Mouse (Mus musculus) CH12.LX (cell line): ENCODE measurements around the gene Cftr. TPM values are rescaled to one million over a fixed set of nuclear protein-coding genes. Genes with fewer than 3 reads are reported as not detected.
A peak's percentile ranks its signal among the peaks of the same experiment; 100 is the strongest.

Experiments
- DNase-seq: peaks from one replicate; pipeline ENCODE4 v3.0.0-alpha.2; 2013; ENCODE audit errors: extremely low read depth
- H3K27ac ChIP-seq: 2 replicates; pipeline ENCODE4 v1.5.1; 2012; ENCODE audit warnings: low read depth, mild to moderate bottlenecking, control low read depth, moderate library complexity; ENCODE audit not compliant: insufficient read depth
- H3K27me3 ChIP-seq: replicated peaks from 2 replicates; pipeline ENCODE3; 2012; ENCODE audit warnings: inconsistent platforms
- H3K36me3 ChIP-seq, 2 experiments: replicated peaks in 1 of 2; 2 replicates each; pipeline versions ENCODE3 to v1.6.1; 2012; ENCODE audit warnings: inconsistent platforms in 1 of 2, low read length in 1 of 2, mild to moderate bottlenecking in 1 of 2, mixed read lengths in 1 of 2, moderate library complexity in 1 of 2; ENCODE audit not compliant: control insufficient read depth in 1 of 2, insufficient read depth in 1 of 2
- H3K4me1 ChIP-seq, 2 experiments: 2 replicates each; pipeline ENCODE4 v1.6.1; 2012; ENCODE audit warnings: inconsistent platforms in 1 of 2, moderate library complexity in 1 of 2; ENCODE audit not compliant: insufficient read depth in 2 of 2, control insufficient read depth in 1 of 2
- H3K4me2 ChIP-seq: 2 replicates; pipeline ENCODE4 v1.6.1; 2012; ENCODE audit warnings: low read depth, mild to moderate bottlenecking, control low read depth; ENCODE audit not compliant: poor library complexity, insufficient read depth, severe bottlenecking
- H3K4me3 ChIP-seq, 3 experiments: fragments of 150-350 bp in 1 of 3; sonication (generic) in 1 of 3; replicated peaks in 1 of 3; 2 replicates each; pipeline versions ENCODE3 to v1.5.1; 2011 to 2012; ENCODE audit warnings: low read depth in 2 of 3, low read length in 2 of 3, mild to moderate bottlenecking in 2 of 3, moderate library complexity in 2 of 3, control low read depth in 1 of 3, improper control_type of control experiment in 1 of 3, inconsistent platforms in 1 of 3, mixed read lengths in 1 of 3; ENCODE audit not compliant: poor library complexity in 1 of 3
- H3K79me2 ChIP-seq: replicated peaks from 2 replicates; pipeline ENCODE4 v1.6.1; 2012; ENCODE audit warnings: mild to moderate bottlenecking, moderate library complexity; ENCODE audit not compliant: control insufficient read depth, poor library complexity, insufficient read depth, severe bottlenecking; ENCODE audit errors: extremely low read depth
- H3K9ac ChIP-seq: 2 replicates; pipeline ENCODE4 v1.6.1; 2012; ENCODE audit warnings: low read depth, mild to moderate bottlenecking, control low read depth, moderate library complexity; ENCODE audit not compliant: insufficient read depth
- H3K9me3 ChIP-seq: replicated peaks from 2 replicates; pipeline ENCODE3; 2012; ENCODE audit warnings: low read length, inconsistent platforms, mixed read lengths
- BHLHE40 ChIP-seq: IDR thresholded peaks from 2 replicates; pipeline ENCODE4 v1.6.1; 2011; ENCODE audit warnings: mild to moderate bottlenecking, low read depth, low read length, improper control_type of control experiment
- CHD2 ChIP-seq: IDR thresholded peaks from 2 replicates; pipeline ENCODE4 v1.6.1; 2011; ENCODE audit warnings: low read length, improper control_type of control experiment
- CTCF ChIP-seq, 2 experiments: IDR thresholded peaks in 1 of 2; conservative IDR thresholded peaks in 1 of 2; 2 replicates each; pipeline ENCODE4 v1.5.1; 2011 to 2012; ENCODE audit warnings: low read depth in 2 of 2, low read length in 2 of 2, improper control_type of control experiment in 1 of 2, inconsistent platforms in 1 of 2, mild to moderate bottlenecking in 1 of 2, moderate library complexity in 1 of 2
- E2F4 ChIP-seq: IDR thresholded peaks from 2 replicates; pipeline ENCODE4 v1.6.1; 2011; ENCODE audit warnings: low read depth, low read length, improper control_type of control experiment; ENCODE audit not compliant: insufficient replicate concordance
- ELF1 ChIP-seq: IDR thresholded peaks from 2 replicates; pipeline ENCODE4 v1.6.1; 2014; ENCODE audit warnings: low read depth, mild to moderate bottlenecking, inconsistent platforms, low read length, improper control_type of control experiment
- EP300 ChIP-seq: IDR thresholded peaks from 2 replicates; pipeline ENCODE4 v1.6.1; 2011; ENCODE audit warnings: low read length, improper control_type of control experiment
- GABPA ChIP-seq: IDR thresholded peaks from 2 replicates; pipeline ENCODE4 v1.6.1; 2012; ENCODE audit warnings: low read depth, low read length, improper control_type of control experiment, inconsistent platforms; ENCODE audit not compliant: insufficient replicate concordance
- IRF4 ChIP-seq: IDR thresholded peaks from 2 replicates; pipeline ENCODE4 v1.6.1; 2014; ENCODE audit warnings: low read depth, mild to moderate bottlenecking, inconsistent platforms, low read length, improper control_type of control experiment
- JUN ChIP-seq: IDR thresholded peaks from 2 replicates; pipeline ENCODE4 v1.6.1; 2011; ENCODE audit warnings: low read depth, mild to moderate bottlenecking, low read length, improper control_type of control experiment, moderate library complexity; ENCODE audit not compliant: insufficient read depth
- MAX ChIP-seq: IDR thresholded peaks from 2 replicates; pipeline ENCODE4 v1.6.1; 2011; ENCODE audit warnings: low read length, improper control_type of control experiment
- MAZ ChIP-seq: IDR thresholded peaks from 2 replicates; pipeline ENCODE4 v1.6.1; 2012; ENCODE audit warnings: low read depth, mild to moderate bottlenecking, inconsistent platforms, low read length, improper control_type of control experiment, moderate library complexity
- MYC ChIP-seq: IDR thresholded peaks from 2 replicates; pipeline ENCODE4 v1.6.1; 2011; ENCODE audit warnings: low read depth, mild to moderate bottlenecking, improper control_type of control experiment, low read length
- NELFE ChIP-seq: IDR thresholded peaks from 2 replicates; pipeline ENCODE4 v1.6.1; 2011; ENCODE audit warnings: low read depth, low read length, improper control_type of control experiment
- NRF1 ChIP-seq: IDR thresholded peaks from 2 replicates; pipeline ENCODE4 v1.6.1; 2014; ENCODE audit warnings: low read depth, mild to moderate bottlenecking, inconsistent platforms, low read length, improper control_type of control experiment, moderate library complexity
- PAX5 ChIP-seq: IDR thresholded peaks from 2 replicates; pipeline ENCODE4 v1.6.1; 2012; ENCODE audit warnings: low read length, inconsistent platforms, mixed read lengths
- POLR2AphosphoS2 ChIP-seq: IDR thresholded peaks from 2 replicates; pipeline ENCODE4 v1.6.1; 2011; ENCODE audit warnings: low read depth, low read length, improper control_type of control experiment
- RAD21 ChIP-seq: IDR thresholded peaks from 2 replicates; pipeline ENCODE4 v1.6.1; 2011; ENCODE audit warnings: low read depth, mild to moderate bottlenecking, low read length, improper control_type of control experiment, moderate library complexity
- RCOR1 ChIP-seq: conservative IDR thresholded peaks from 2 replicates; pipeline ENCODE4 v1.6.1; 2012; ENCODE audit warnings: low read depth, mild to moderate bottlenecking, inconsistent platforms, low read length, improper control_type of control experiment
- SMC3 ChIP-seq: IDR thresholded peaks from 2 replicates; pipeline ENCODE4 v1.6.1; 2011; ENCODE audit warnings: low read depth, low read length, improper control_type of control experiment
- TBP ChIP-seq: conservative IDR thresholded peaks from 2 replicates; pipeline ENCODE4 v1.6.1; 2011; ENCODE audit warnings: low read depth, low read length, improper control_type of control experiment
- TCF12 ChIP-seq: IDR thresholded peaks from 2 replicates; pipeline ENCODE4 v1.6.1; 2014; ENCODE audit warnings: low read depth, mild to moderate bottlenecking, inconsistent platforms, low read length, improper control_type of control experiment
- UBTF ChIP-seq: IDR thresholded peaks from 2 replicates; pipeline ENCODE4 v1.6.1; 2012; ENCODE audit warnings: low read depth, mild to moderate bottlenecking, inconsistent platforms, low read length, improper control_type of control experiment, moderate library complexity
- USF1 ChIP-seq: IDR thresholded peaks from 2 replicates; pipeline ENCODE4 v1.6.1; 2014; ENCODE audit warnings: low read depth, mild to moderate bottlenecking, inconsistent platforms, low read length, improper control_type of control experiment
- ZC3H11A ChIP-seq: IDR thresholded peaks from 2 replicates; pipeline ENCODE4 v1.6.1; 2012; ENCODE audit warnings: low read depth, mild to moderate bottlenecking, inconsistent platforms, low read length, improper control_type of control experiment
- ZMIZ1 ChIP-seq: IDR thresholded peaks from 2 replicates; pipeline ENCODE4 v1.6.1; 2012; ENCODE audit warnings: low read depth, mild to moderate bottlenecking, inconsistent platforms, low read length, improper control_type of control experiment
- dilution Hi-C: fragments of 300-500 bp; cut with MboI; formaldehyde crosslinking; loops from 2 replicates; pipeline ENCODE4 v1.14.3; 2020; ENCODE audit warnings: low sequenced_read_pairs; ENCODE audit not compliant: extremely low pct_unique_long_range_greater_than_20kb, extremely low pct_ligation_motif_present
- in situ Hi-C: fragments of 300-500 bp; cut with MboI; formaldehyde crosslinking; loops from 3 replicates; pipeline ENCODE4 v1.14.3; 2019; ENCODE audit warnings: low sequenced_read_pairs, low pct_ligation_motif_present, low pct_unique_long_range_greater_than_20kb, mixed read lengths
- polyA plus RNA-seq: library from polyadenylated mRNA; unstranded; fragments of >175 nt; gene quantifications from 2 replicates; pipeline ENCODE4 v1.2.1, GENCODE M21; 2012; ENCODE audit warnings: low read depth; ENCODE audit not compliant: insufficient read length
- total RNA-seq, 2 experiments: library from RNA; depleted of rRNA; stranded (reverse); fragments of 300-350 nt in 1 of 2; fragments of >200 nt in 1 of 2; gene quantifications; 2 replicates each; pipeline ENCODE4 v1.2.3; 2012 to 2014

The Cftr gene
- total and polyA plus RNA-seq, 3 experiments, result not detected

GRCm38 (mm10) chr6:18128059-18128458 lies 42.4 kb upstream of the Cftr start:
- Histone ChIP-seq H3K9me3 (no peaks in the 10 kb centered on the region), H3K36me3 (no peaks in the 10 kb centered on the region), H3K4me3 (no peak overlapping the region), H3K27ac (no peak overlapping the region), H3K9ac (no peak overlapping the region), H3K27me3 (no peaks in the 10 kb centered on the region), H3K79me2 (no peaks in the 10 kb centered on the region), H3K4me2 (no peak overlapping the region), H3K4me1 (no peaks in the 10 kb centered on the region)
- DNase-seq, result no peak
- dilution Hi-C loops (no loop called here), in situ Hi-C loops (no loop called here)
- TF ChIP-seq BHLHE40, result no peak
- no peak for TF ChIP-seq E2F4
- TF ChIP-seq IRF4, result no peak
- no peak for TF ChIP-seq MAX
- TF ChIP-seq CHD2, result no peak
- TF ChIP-seq NRF1, result no peak
- TF ChIP-seq MYC, result no peak

DNA sequence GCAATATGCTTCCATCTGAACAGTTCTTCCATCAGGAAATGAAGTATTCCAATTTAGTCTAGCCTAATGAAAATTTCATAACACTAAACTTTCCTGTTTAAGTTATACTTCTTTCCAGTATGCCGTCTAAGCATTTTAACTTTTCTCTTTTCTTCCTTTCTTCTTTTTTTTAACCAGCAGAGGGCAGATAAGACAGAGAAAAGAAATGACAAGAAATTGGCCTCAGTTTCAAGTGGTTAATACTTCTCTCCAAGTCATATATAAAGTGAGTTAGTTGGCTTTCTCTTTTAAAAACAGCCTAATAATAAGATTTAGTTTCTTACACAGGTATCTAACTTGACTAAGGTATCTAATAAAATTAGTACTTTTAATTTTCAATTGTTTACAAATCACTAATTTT lies 35.2 kb upstream of the Cftr start:
- Histone ChIP-seq H3K4me3 (no peak overlapping the region), H3K4me1 (peaks cover 0 to 4% of the 10 kb centered on the region in 2 experiments; a peak in 1 of 4 replicates)
- TF ChIP-seq MAZ (no peak), E2F4 (no peak), UBTF (no peak), ZMIZ1 (no peak), NELFE (no peak), RAD21 (peak; percentile 65), JUN (no peak), ELF1 (no peak), RCOR1 (no peak), USF1 (no peak), EP300 (no peak), POLR2AphosphoS2 (no peak), TBP (no peak), TCF12 (no peak), ZC3H11A (no peak; the same call in 1 of the 2 replicates), SMC3 (peak; percentile 52), PAX5 (no peak), CTCF (conservative IDR thresholded peaks at IDR 0.05 in 1 of 2, IDR thresholded peaks at IDR 0.05 in 1 of 2; ENCODE audit: low read depth in 2 of 2, low read length in 2 of 2) (peak in 1 of 2 experiments; percentile 63; a peak in 2 of 4 replicates), GABPA (no peak)
- TF ChIP-seq, all 38 proteins: peak for 3
- dilution Hi-C loops, result no loop called here
- DNase-seq, result no peak
- Histone ChIP-seq H3K9me3 (no peaks in the 10 kb centered on the region), H3K79me2 (no peaks in the 10 kb centered on the region), H3K27me3 (no peaks in the 10 kb centered on the region), H3K36me3 (no peaks in the 10 kb centered on the region), H3K27ac (no peak overlapping the region), H3K9ac (no peak overlapping the region), H3K4me2 (no peak overlapping the region)
- in situ Hi-C loops, result no loop called here
